Mouse (Mus musculus): ENCODE measurements around the gene Olfr272. TPM values are rescaled to one million over a fixed set of nuclear protein-coding genes. Genes with fewer than 3 reads are reported as not detected.

Gene Olfr272
- not detected in 2 replicates for polyA plus RNA-seq (2015; fragmentation: Nextera tagmentation; extraction: Ambion mirVana)

GRCm38 (mm10) chr4:52919078-52919477 lies at the start of gene Olfr272:
Gene Olfr272, minus strand, starts transcription at chr4:52919178.
- WGBS = 91% methylated on average over 2 of the region's 2 CpGs

GRCm38 (mm10) chr4:52964247-52964646 lies 45.3 kb upstream of the Olfr272 start, which contains the start of gene Olfr270:
Gene Olfr270, plus strand, starts transcription at chr4:52964547.
- H3K9ac ChIP-seq (replicated peaks) = no peak within 1 kb of the TSS
- H3K4me2 ChIP-seq (replicated peaks) = no peak within 1 kb of the TSS
- H3K4me3 ChIP-seq = no peak within 1 kb of the TSS
- no peaks in the 10 kb centered on the region for H3K9me3 ChIP-seq
- no peaks in the 10 kb centered on the region for H3K27me3 ChIP-seq
- no peak for ATAC-seq (replicated peaks)
- no peaks in the 10 kb centered on the region for H3K36me3 ChIP-seq
- H3K27ac ChIP-seq (replicated peaks) = no peak within 1 kb of the TSS
- H3K4me1 ChIP-seq = no peaks in the 10 kb centered on the region

More at GRCm38 (mm10) chr4:52919078-52919477, at the start of gene Olfr272:
- no peak within 1 kb of the TSS for H3K4me3 ChIP-seq
- H3K27ac ChIP-seq (replicated peaks) = no peak within 1 kb of the TSS
- H3K4me2 ChIP-seq (replicated peaks) = no peak within 1 kb of the TSS
- no peaks in the 10 kb centered on the region for H3K9me3 ChIP-seq
- H3K4me1 ChIP-seq = no peaks in the 10 kb centered on the region
- ATAC-seq (replicated peaks) = no peak
- H3K9ac ChIP-seq (replicated peaks) = no peak within 1 kb of the TSS
- no peaks in the 10 kb centered on the region for H3K36me3 ChIP-seq
- H3K27me3 ChIP-seq = no peaks in the 10 kb centered on the region

DNA sequence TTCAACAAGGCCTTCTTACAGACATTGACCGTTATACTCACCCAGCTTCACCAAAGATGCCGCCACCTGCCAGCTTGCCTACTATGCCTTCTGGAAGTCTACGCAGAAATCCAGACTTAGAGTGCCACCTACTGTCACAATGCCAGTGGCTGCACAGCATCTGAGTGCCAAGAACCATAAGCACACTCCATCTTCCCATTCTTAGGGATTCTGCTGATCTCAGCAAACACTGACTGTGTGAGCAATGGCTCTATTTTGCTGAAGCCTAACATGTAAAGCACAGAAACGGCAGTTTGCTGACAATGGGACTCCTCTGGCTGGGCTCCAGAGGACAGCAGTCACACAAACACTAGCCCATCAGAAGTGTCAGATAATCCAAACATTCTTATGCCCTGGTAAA lies 39.7 kb upstream of the Olfr272 start:
- Histone ChIP-seq H3K4me1 (peaks cover 5% of the 10 kb centered on the region), H3K27ac (replicated peaks) (no peak overlapping the region), H3K9me3 (no peaks in the 10 kb centered on the region), H3K9ac (replicated peaks) (no peak overlapping the region), H3K36me3 (no peaks in the 10 kb centered on the region), H3K4me2 (replicated peaks) (no peak overlapping the region), H3K27me3 (no peaks in the 10 kb centered on the region), H3K4me3 (no peak overlapping the region)
- peak; percentile 80 for ATAC-seq (replicated peaks)
- 28% methylated on average over 4 of the region's 4 CpGs for WGBS

- no peak overlapping the region for H3K27ac ChIP-seq (replicated peaks)
- no peaks in the 10 kb centered on the region for H3K27me3 ChIP-seq
- H3K4me2 ChIP-seq (replicated peaks) = no peak overlapping the region
- 85% methylated on average over 2 of the region's 2 CpGs for WGBS
- H3K9ac ChIP-seq (replicated peaks) = no peak overlapping the region
- no peak overlapping the region for H3K4me3 ChIP-seq
- ATAC-seq (replicated peaks) = no peak
- H3K36me3 ChIP-seq = no peaks in the 10 kb centered on the region
- H3K4me1 ChIP-seq = no peaks in the 10 kb centered on the region
- H3K9me3 ChIP-seq = no peaks in the 10 kb centered on the region
Observed at GRCm38 (mm10) chr4:52949005-52949404, 30.0 kb upstream of the Olfr272 start.

DNA sequence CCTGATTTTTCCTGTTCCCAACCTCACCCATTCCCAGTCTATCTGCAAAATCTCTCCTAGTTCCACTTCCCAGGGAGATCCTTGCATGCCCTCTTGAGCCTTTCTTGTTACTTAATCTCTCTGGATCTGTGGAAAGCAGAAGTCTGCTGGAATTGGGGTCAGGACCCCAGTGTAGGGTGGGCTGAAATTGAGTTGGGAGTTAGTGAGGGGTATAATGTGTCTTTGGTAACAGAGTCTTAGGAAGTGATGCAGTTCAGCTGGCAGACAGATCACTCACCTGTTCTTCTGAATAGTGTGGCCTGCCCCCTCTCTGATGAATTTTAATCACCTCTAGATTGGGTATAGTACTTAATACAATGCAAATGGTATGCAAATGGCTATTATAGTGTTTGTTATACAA lies 27.7 kb upstream of the Olfr272 start:
- no peak overlapping the region for H3K27ac ChIP-seq (replicated peaks)
- no peak for ATAC-seq (replicated peaks)
- no peaks in the 10 kb centered on the region for H3K4me1 ChIP-seq
- H3K9ac ChIP-seq (replicated peaks) = no peak overlapping the region
- no peaks in the 10 kb centered on the region for H3K36me3 ChIP-seq
- H3K4me3 ChIP-seq = no peak overlapping the region
- no peaks in the 10 kb centered on the region for H3K9me3 ChIP-seq
- H3K27me3 ChIP-seq = no peaks in the 10 kb centered on the region
- H3K4me2 ChIP-seq (replicated peaks) = no peak overlapping the region

GRCm38 (mm10) chr4:52930480-52930879 lies 11.5 kb upstream of the Olfr272 start:
- Histone ChIP-seq H3K27ac (replicated peaks) (no peak overlapping the region), H3K4me1 (no peaks in the 10 kb centered on the region), H3K9ac (replicated peaks) (no peak overlapping the region), H3K4me2 (replicated peaks) (no peak overlapping the region), H3K27me3 (no peaks in the 10 kb centered on the region), H3K9me3 (no peaks in the 10 kb centered on the region), H3K36me3 (no peaks in the 10 kb centered on the region), H3K4me3 (no peak overlapping the region)
- no peak for ATAC-seq (replicated peaks)
- WGBS = 90% methylated on average over 4 of the region's 4 CpGs

- H3K4me1 ChIP-seq = no peaks in the 10 kb centered on the region
- no peaks in the 10 kb centered on the region for H3K27me3 ChIP-seq
- H3K27ac ChIP-seq (replicated peaks) = no peak overlapping the region
- no peak overlapping the region for H3K4me3 ChIP-seq
- no peak for ATAC-seq (replicated peaks)
- H3K9me3 ChIP-seq = no peaks in the 10 kb centered on the region
- no peak overlapping the region for H3K4me2 ChIP-seq (replicated peaks)
- H3K9ac ChIP-seq (replicated peaks) = no peak overlapping the region
- H3K36me3 ChIP-seq = no peaks in the 10 kb centered on the region
- WGBS = 84% methylated on average over 2 of the region's 2 CpGs
Observed at GRCm38 (mm10) chr4:52917311-52917688, 1.7 kb downstream of the Olfr272 start.

- Histone ChIP-seq H3K9me3 (no peaks in the 10 kb centered on the region), H3K27me3 (no peaks in the 10 kb centered on the region)
- WGBS = 89% methylated on average over 6 of the region's 6 CpGs
Observed at GRCm38 (mm10) chr4:52916659-52917310, 2.2 kb downstream of the Olfr272 start.

GRCm38 (mm10) chr4:52912409-52912808 lies 6.6 kb downstream of the Olfr272 start:
- WGBS = 54% methylated on average over 3 of the region's 3 CpGs
- H3K4me2 ChIP-seq (replicated peaks) = no peak overlapping the region
- no peaks in the 10 kb centered on the region for H3K9me3 ChIP-seq
- no peaks in the 10 kb centered on the region for H3K36me3 ChIP-seq
- no peak overlapping the region for H3K27ac ChIP-seq (replicated peaks)
- H3K4me3 ChIP-seq = no peak overlapping the region
- H3K9ac ChIP-seq (replicated peaks) = no peak overlapping the region
- ATAC-seq (replicated peaks) = no peak
- H3K27me3 ChIP-seq = no peaks in the 10 kb centered on the region
- H3K4me1 ChIP-seq = no peaks in the 10 kb centered on the region

More at GRCm38 (mm10) chr4:52916659-52917310, 2.2 kb downstream of the Olfr272 start:
- no peak for ATAC-seq (replicated peaks)
- Histone ChIP-seq H3K27ac (replicated peaks) (no peak overlapping the region), H3K4me1 (no peaks in the 10 kb centered on the region), H3K9ac (replicated peaks) (no peak overlapping the region), H3K4me2 (replicated peaks) (no peak overlapping the region), H3K4me3 (no peak overlapping the region), H3K36me3 (no peaks in the 10 kb centered on the region)

DNA sequence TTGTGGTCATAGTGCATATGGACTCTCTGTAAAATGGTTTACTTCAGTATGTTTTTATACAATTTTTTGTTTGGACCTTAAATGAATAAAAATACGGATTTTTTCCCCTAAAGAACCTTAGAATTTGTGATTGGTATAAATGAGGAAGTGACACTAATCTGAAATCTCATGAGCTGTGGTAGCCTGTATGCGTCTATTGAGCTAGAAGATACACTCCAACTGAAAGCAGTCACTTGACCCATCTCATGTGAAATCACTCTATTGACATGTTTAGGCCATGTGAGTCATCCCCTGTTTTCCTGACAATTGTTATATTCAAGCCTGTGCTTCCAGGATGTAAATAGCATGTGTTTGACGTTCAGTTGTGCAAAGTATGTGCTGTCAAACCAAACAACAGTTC lies 9.4 kb downstream of the Olfr272 start:
- H3K9me3 ChIP-seq = no peaks in the 10 kb centered on the region
- WGBS = 70% methylated on average over 3 of the region's 3 CpGs
- H3K27ac ChIP-seq (replicated peaks) = no peak overlapping the region
- H3K4me2 ChIP-seq (replicated peaks) = no peak overlapping the region
- H3K36me3 ChIP-seq = no peaks in the 10 kb centered on the region
- no peaks in the 10 kb centered on the region for H3K27me3 ChIP-seq
- no peak overlapping the region for H3K4me3 ChIP-seq
- H3K9ac ChIP-seq (replicated peaks) = no peak overlapping the region
- H3K4me1 ChIP-seq = no peaks in the 10 kb centered on the region
- ATAC-seq (replicated peaks) = no peak

- Histone ChIP-seq H3K4me3 (no peak overlapping the region), H3K27ac (replicated peaks) (no peak overlapping the region), H3K4me2 (replicated peaks) (no peak overlapping the region), H3K9me3 (no peaks in the 10 kb centered on the region), H3K27me3 (no peaks in the 10 kb centered on the region), H3K36me3 (no peaks in the 10 kb centered on the region), H3K4me1 (no peaks in the 10 kb centered on the region), H3K9ac (replicated peaks) (no peak overlapping the region)
- ATAC-seq (replicated peaks) = no peak
- 90% methylated on average over 9 of the region's 9 CpGs for WGBS
Observed at GRCm38 (mm10) chr4:52864156-52864555, 54.8 kb downstream of the Olfr272 start.

All from forebrain, embryonic 15.5 days (tissue).